ENCODE assay signal across 19 mouse cellular contexts in genomic region chr5:126525863-126526262, GRCm38 (mm10).
DNase-seq lines count a peak whose midpoint lies in the region; ATAC-seq and TF ChIP-seq lines count a peak whose summit lies in the region.
"Had no signal": no experiment of that assay in that cellular context is flagged by ENCODE, and none has a peak within 500 bp of the region (broad histone marks: within the 10 kb centered on the region; RNA-seq: fewer than 3 reads in every experiment).

No protein-coding gene starts in this region.

- H3K9ac ChIP-seq in forebrain, embryonic 11.5 days (ENCODE audit: low read length): no peak overlapping the region
- no peak overlapping the region for H3K9ac ChIP-seq in forebrain, embryonic 16.5 days (replicated peaks; ENCODE audit: low read depth, low read length)
- H3K9ac ChIP-seq: midbrain, embryonic 12.5 days had no signal

- no peak for ATAC-seq in forebrain, embryonic 11.5 days (replicated peaks; ENCODE audit: low FRiP score)
- ATAC-seq in forebrain, embryonic 16.5 days: no peak
- ATAC-seq: CD4-positive, CD25-positive, alpha-beta regulatory T cell, adult 4 months; hindbrain, embryonic 16.5 days had no signal

- H3K36me3 ChIP-seq in forebrain, embryonic 11.5 days (ENCODE audit: control insufficient read depth, insufficient read depth, low read length): no peaks in the 10 kb centered on the region
- H3K36me3 ChIP-seq in forebrain, embryonic 16.5 days (ENCODE audit: control insufficient read depth, insufficient read depth): no peaks in the 10 kb centered on the region
- H3K36me3 ChIP-seq: heart, embryonic 10.5 days; midbrain, embryonic 12.5 days had no signal

- TF ChIP-seq CTCF in left cerebral cortex, adult 2 months (IDR thresholded peaks at IDR 0.05): no peak

- no peaks in the 10 kb centered on the region for H3K4me1 ChIP-seq in forebrain, embryonic 11.5 days (replicated peaks; ENCODE audit: control insufficient read depth, insufficient read depth, low read length)
- 0 out of 2 replicates have a peak, but pooled peaks cover 4% of the 10 kb centered on the region for H3K4me1 ChIP-seq in forebrain, embryonic 16.5 days (replicated peaks; ENCODE audit: control insufficient read depth, insufficient read depth, low read length)
- H3K4me1 ChIP-seq: midbrain, embryonic 12.5 days had no signal

- H3K9me3 ChIP-seq in forebrain, embryonic 11.5 days (ENCODE audit: control insufficient read depth, low read length): no peaks in the 10 kb centered on the region
- no peaks in the 10 kb centered on the region for H3K9me3 ChIP-seq in forebrain, embryonic 16.5 days (ENCODE audit: control insufficient read depth, low read length)
- H3K9me3 ChIP-seq: heart, embryonic 10.5 days; midbrain, embryonic 12.5 days had no signal

- WGBS in forebrain, embryonic 11.5 days: 84% methylated on average over 4 of the region's 4 CpGs
- WGBS in forebrain, embryonic 16.5 days: 78% methylated on average over 4 of the region's 4 CpGs

- H3K27me3 ChIP-seq in forebrain, embryonic 11.5 days (ENCODE audit: control insufficient read depth, insufficient read depth, low read length): no peaks in the 10 kb centered on the region
- H3K27me3 ChIP-seq in forebrain, embryonic 16.5 days (replicated peaks; ENCODE audit: control insufficient read depth, insufficient read depth, low read length): no peaks in the 10 kb centered on the region
- H3K27me3 ChIP-seq: midbrain, embryonic 12.5 days had no signal

- H3K4me3 ChIP-seq in left cerebral cortex, adult 2 months: no peak overlapping the region
- H3K4me3 ChIP-seq in forebrain, embryonic 11.5 days (ENCODE audit: low read depth, low read length): no peak overlapping the region
- no peak overlapping the region for H3K4me3 ChIP-seq in forebrain, embryonic 16.5 days (replicated peaks; ENCODE audit: low read length)
- H3K4me3 ChIP-seq: heart, embryonic 10.5 days; midbrain, embryonic 12.5 days; myocyte had no signal

- no peak overlapping the region for H3K4me2 ChIP-seq in forebrain, embryonic 11.5 days (ENCODE audit: low read depth, low read length, severe bottlenecking)
- no peak overlapping the region for H3K4me2 ChIP-seq in forebrain, embryonic 16.5 days (ENCODE audit: low read length)
- H3K4me2 ChIP-seq: midbrain, embryonic 12.5 days had no signal

- intact Hi-C loops in left cerebral cortex, adult 2 months (cut with DNase I): no loop called here

- H3K27ac ChIP-seq in left cerebral cortex, adult 2 months: no peak overlapping the region
- H3K27ac ChIP-seq in forebrain, embryonic 11.5 days (ENCODE audit: low read depth, low read length): no peak overlapping the region
- H3K27ac ChIP-seq in forebrain, embryonic 16.5 days (ENCODE audit: low read length): no peak overlapping the region
- H3K27ac ChIP-seq: heart, embryonic 10.5 days; midbrain, embryonic 12.5 days had no signal

- peak; percentile 8 to 9 for DNase-seq in frontal cortex, postnatal 10 days (ENCODE audit: low spot score in 2 of 2)
- DNase-seq in layer of hippocampus, adult 18-20 months (ENCODE audit: low spot score in 2 of 2): peak; percentile 67 to 84
- DNase-seq in left cerebral cortex, adult 2 months (ENCODE audit: extremely low spot score in 1 of 2, low spot score in 2 of 2): peak; percentile 21 to 34
- DNase-seq in right cerebral cortex, postnatal 25 days: peak; percentile 41
- no peak for DNase-seq in forebrain, embryonic 11.5 days (ENCODE audit: low spot score)
- no peak for DNase-seq in c-Kit-positive CD71-positive TER-119-positive erythroid progenitor cells, embryonic 14.5 days (ENCODE audit: low spot score)
- DNase-seq: adrenal gland, adult 2 months; cerebellum, postnatal 25 days; heart, postnatal 36 days; kidney, adult 18-20 months; liver; lung, adult 2 months; lung, postnatal 4 days had no signal

Comparison
In these comparisons a context has a peak if more than half of its experiments do, and no peak if none do; other contexts are left out.
1. DNase-seq: peak in frontal cortex, postnatal 10 days (2 of 2), layer of hippocampus, adult 18-20 months (2 of 2), left cerebral cortex, adult 2 months (2 of 2) and right cerebral cortex, postnatal 25 days (single experiment); none in forebrain, embryonic 11.5 days (single experiment) and c-Kit-positive CD71-positive TER-119-positive erythroid progenitor cells, embryonic 14.5 days (single experiment).